Mouse (Mus musculus): ENCODE measurements around the gene Klf8. TPM values are rescaled to one million over a fixed set of nuclear protein-coding genes. Genes with fewer than 3 reads are reported as not detected.

The Klf8 gene
- polyA plus RNA-seq, 1 experiment, result 6.1 TPM

- TF ChIP-seq GATA1 (IDR thresholded peaks at IDR 0.05; ENCODE audit: borderline replicate concordance, low read length) (no peak), FLI1 (IDR thresholded peaks at IDR 0.05; ENCODE audit: low read length) (no peak)
- Histone ChIP-seq H3K4me1 (no peaks in the 10 kb centered on the region), H3K9me3 (no peaks in the 10 kb centered on the region), H3K27me3 (replicated peaks) (no peaks in the 10 kb centered on the region), H3K4me3 (replicated peaks) (no peak overlapping the region), H3K36me3 (replicated peaks; ENCODE audit: low read length) (no peaks in the 10 kb centered on the region)
These were observed 179.8 kb downstream of the Klf8 start for GRCm38 (mm10) chrX:153417067-153417466.

GRCm38 (mm10) chrX:153433659-153434293 lies 196.5 kb downstream of the Klf8 start:
- no peak for TF ChIP-seq FLI1 (IDR thresholded peaks at IDR 0.05; ENCODE audit: low read length)
- TF ChIP-seq GATA1 (IDR thresholded peaks at IDR 0.05; ENCODE audit: borderline replicate concordance, low read length), result no peak

GRCm38 (mm10) chrX:153439573-153439972 lies 202.3 kb downstream of the Klf8 start:
- Histone ChIP-seq H3K4me1 (peaks cover 4% of the 10 kb centered on the region; the same call in 1 of the 2 replicates), H3K9me3 (no peaks in the 10 kb centered on the region), H3K36me3 (replicated peaks; ENCODE audit: low read length) (no peaks in the 10 kb centered on the region), H3K4me3 (replicated peaks) (no peak overlapping the region), H3K27me3 (replicated peaks) (no peaks in the 10 kb centered on the region)
- TF ChIP-seq FLI1 (IDR thresholded peaks at IDR 0.05; ENCODE audit: low read length), result no peak
- TF ChIP-seq GATA1 (IDR thresholded peaks at IDR 0.05; ENCODE audit: borderline replicate concordance, low read length), result no peak

More at GRCm38 (mm10) chrX:153433659-153434293, 196.5 kb downstream of the Klf8 start:
- Histone ChIP-seq H3K4me1 (no peaks in the 10 kb centered on the region), H3K27me3 (replicated peaks) (no peaks in the 10 kb centered on the region), H3K36me3 (replicated peaks; ENCODE audit: low read length) (no peaks in the 10 kb centered on the region), H3K4me3 (replicated peaks) (no peak overlapping the region), H3K9me3 (no peaks in the 10 kb centered on the region)

GRCm38 (mm10) chrX:153440018-153440417 lies 202.8 kb downstream of the Klf8 start:
- no peak for TF ChIP-seq FLI1 (IDR thresholded peaks at IDR 0.05; ENCODE audit: low read length)
- no peak for TF ChIP-seq GATA1 (IDR thresholded peaks at IDR 0.05; ENCODE audit: borderline replicate concordance, low read length)
- H3K4me3 ChIP-seq (replicated peaks), result no peak overlapping the region
- no peaks in the 10 kb centered on the region for H3K27me3 ChIP-seq (replicated peaks)
- H3K36me3 ChIP-seq (replicated peaks; ENCODE audit: low read length), result no peaks in the 10 kb centered on the region
- H3K9me3 ChIP-seq, result no peaks in the 10 kb centered on the region
- H3K4me1 ChIP-seq, result peaks cover 4% of the 10 kb centered on the region; the same call in 1 of the 2 replicates

Other genes starting within 250 kb of the Klf8 start
- gene Usp51, start 231.0 kb upstream of the Klf8 start, polyA plus RNA-seq (2012; ENCODE audit: insufficient read depth, low replicate concordance), result 0.10 TPM in 1 of 2 replicates, not detected in the other
- gene Mageh1, start 199.9 kb upstream of the Klf8 start, polyA plus RNA-seq (2012; ENCODE audit: insufficient read depth, low replicate concordance), result not detected in 2 replicates
- gene Foxr2, start 118.7 kb upstream of the Klf8 start, polyA plus RNA-seq (2012; ENCODE audit: insufficient read depth, low replicate concordance), result not detected in 2 replicates
- gene Rragb, start 97.5 kb upstream of the Klf8 start, polyA plus RNA-seq (2012; ENCODE audit: insufficient read depth, low replicate concordance), result 0.75 TPM in 1 of 2 replicates, not detected in the other